Mouse (Mus musculus) myocyte (in vitro differentiated cells): ENCODE data around the gene Kcna10.

Experiments used
- CEBPB ChIP-seq: IDR thresholded peaks from 2 replicates; pipeline ENCODE4 v1.6.1; 2011; ENCODE audit warnings: mild to moderate bottlenecking, moderate library complexity; ENCODE audit not compliant: poor library complexity, insufficient read depth, severe bottlenecking
- E2F4 ChIP-seq: IDR thresholded peaks from one replicate; pipeline ENCODE4 v1.6.1; 2011; ENCODE audit warnings: mild to moderate bottlenecking, control low read depth, moderate library complexity; ENCODE audit not compliant: insufficient read depth
- MAX ChIP-seq: IDR thresholded peaks from one replicate; pipeline ENCODE4 v1.6.1; 2011; ENCODE audit warnings: low read depth, mild to moderate bottlenecking, control low read depth
- MYOD1 ChIP-seq, 3 experiments: IDR thresholded peaks; one replicate each; pipeline ENCODE4 v1.6.1; 2011; ENCODE audit warnings: control low read depth in 2 of 3, low read depth in 2 of 3, mild to moderate bottlenecking in 2 of 3, moderate library complexity in 1 of 3; ENCODE audit not compliant: insufficient read length in 2 of 3, control insufficient read depth in 1 of 3
- POLR2A ChIP-seq: IDR thresholded peaks from one replicate; pipeline ENCODE4 v1.6.1; 2011; ENCODE audit warnings: low read depth, mild to moderate bottlenecking, control low read depth, moderate library complexity; ENCODE audit not compliant: insufficient read length
- POLR2AphosphoS2 ChIP-seq: IDR thresholded peaks from one replicate; pipeline ENCODE4 v1.6.1; 2011; ENCODE audit warnings: low read depth, control low read depth; ENCODE audit not compliant: insufficient read length
- REST ChIP-seq: IDR thresholded peaks from one replicate; pipeline ENCODE4 v1.6.1; 2011; ENCODE audit warnings: mild to moderate bottlenecking, control low read depth, moderate library complexity; ENCODE audit not compliant: insufficient read depth, insufficient read length
- SRF ChIP-seq: IDR thresholded peaks from one replicate; pipeline ENCODE4 v1.6.1; 2011; ENCODE audit warnings: low read depth; ENCODE audit not compliant: control insufficient read depth, insufficient read length
- TCF12 ChIP-seq: IDR thresholded peaks from one replicate; pipeline ENCODE4 v1.6.1; 2011; ENCODE audit warnings: mild to moderate bottlenecking, control low read depth; ENCODE audit not compliant: poor library complexity, insufficient read depth, severe bottlenecking
- TCF3 ChIP-seq: IDR thresholded peaks from one replicate; pipeline ENCODE4 v1.6.1; 2011; ENCODE audit warnings: low read depth, control low read depth; ENCODE audit not compliant: insufficient read length
- USF1 ChIP-seq: IDR thresholded peaks from one replicate; pipeline ENCODE4 v1.6.1; 2011; ENCODE audit warnings: low read depth, mild to moderate bottlenecking, control low read depth, moderate library complexity

GRCm38 (mm10) chr3:107238471-107238980 lies 55.7 kb downstream of the Kcna10 start:
- TF ChIP-seq POLR2A (no peak), MAX (no peak), CEBPB (no peak), MYOD1 (IDR thresholded peaks at IDR 0.05; ENCODE audit: control insufficient read depth in 1 of 3, insufficient read length in 2 of 3, low read depth in 2 of 3) (no peak), SRF (no peak), TCF12 (no peak), POLR2AphosphoS2 (no peak), USF1 (no peak), TCF3 (no peak), REST (no peak), E2F4 (no peak)
